In genomic region chr1:63272741-63273338, GRCm38 (mm10) we compare ENCODE assay signal across 7 mouse cellular contexts. TPM values are rescaled to one million over a fixed set of nuclear protein-coding genes. Genes with fewer than 3 reads are reported as not detected.
A peak's percentile ranks its signal among the peaks of the same experiment; 100 is the strongest.
DNase-seq lines count a peak whose midpoint lies in the region; ATAC-seq lines count a peak whose summit lies in the region.

TSS of gene Zdbf2 (plus strand) at chr1:63273265.

- no peaks in the 10 kb centered on the region for H3K9me3 ChIP-seq in forebrain, embryonic 14.5 days (replicated peaks; ENCODE audit: control insufficient read depth, low read length)
- H3K9me3 ChIP-seq in neural tube, embryonic 12.5 days = no peaks in the 10 kb centered on the region

- H3K4me3 ChIP-seq in forebrain, embryonic 14.5 days (ENCODE audit: low read depth, low read length) = peak within 1 kb of the TSS; percentile 56
- peak within 1 kb of the TSS; percentile 61 for H3K4me3 ChIP-seq in neural tube, embryonic 12.5 days

- intact Hi-C loops in left cerebral cortex, postnatal 14 days (cut with DNase I) = loop anchor here (10.0 kb wide), 1 partner anchor 172 kb away; the partner anchor contains the start of gene Adam23

- DNase-seq in left cerebral cortex, adult 18-20 months (ENCODE audit: low spot score in 2 of 2) = no peak
- no peak for DNase-seq in left cerebral cortex, adult 11 months (ENCODE audit: low spot score)
- peak; percentile 80 for DNase-seq in forebrain, embryonic 14.5 days (ENCODE audit: low spot score)
- no peak for DNase-seq in left cerebral cortex, postnatal 14 days (ENCODE audit: low spot score in 2 of 2)
- DNase-seq in right cerebral cortex, postnatal 4 days = no peak

- H3K4me1 ChIP-seq in forebrain, embryonic 14.5 days (ENCODE audit: control insufficient read depth, insufficient read depth, low read length) = peaks cover 3% of the 10 kb centered on the region; the same call in 1 of the 2 replicates
- H3K4me1 ChIP-seq in neural tube, embryonic 12.5 days = peaks cover 7% of the 10 kb centered on the region; the same call in 1 of the 2 replicates

- ATAC-seq in common myeloid progenitor, adult 5-6 weeks (replicated peaks; ENCODE audit: low read depth, poor library complexity, severe bottlenecking) = peak; percentile 25; the same call in 1 of the 2 replicates
- peak; percentile 95 for ATAC-seq in forebrain, embryonic 14.5 days
- peak; percentile 84 for ATAC-seq in neural tube, embryonic 12.5 days (ENCODE audit: low FRiP score, low read depth)

- peaks cover 46% of the 10 kb centered on the region for H3K27me3 ChIP-seq in forebrain, embryonic 14.5 days (replicated peaks; ENCODE audit: control insufficient read depth, insufficient read depth, low read length)
- peaks cover 55% of the 10 kb centered on the region for H3K27me3 ChIP-seq in neural tube, embryonic 12.5 days (replicated peaks)

- H3K9ac ChIP-seq in forebrain, embryonic 14.5 days (ENCODE audit: low read length) = peak within 1 kb of the TSS; percentile 79
- H3K9ac ChIP-seq in neural tube, embryonic 12.5 days = peak within 1 kb of the TSS; percentile 77

- peak within 1 kb of the TSS; percentile 72 for H3K27ac ChIP-seq in forebrain, embryonic 14.5 days (ENCODE audit: low read depth, low read length)
- no peak within 1 kb of the TSS for H3K27ac ChIP-seq in neural tube, embryonic 12.5 days

- H3K4me2 ChIP-seq in forebrain, embryonic 14.5 days (ENCODE audit: low read length) = peak within 1 kb of the TSS; percentile 51
- peak within 1 kb of the TSS; percentile 62 for H3K4me2 ChIP-seq in neural tube, embryonic 12.5 days (replicated peaks)

- H3K36me3 ChIP-seq in forebrain, embryonic 14.5 days (ENCODE audit: control insufficient read depth, insufficient read depth, low read length) = no peaks in the 10 kb centered on the region
- H3K36me3 ChIP-seq in neural tube, embryonic 12.5 days = no peaks in the 10 kb centered on the region

- under 1% methylated on average over 33 of the region's 49 CpGs for WGBS in forebrain, embryonic 14.5 days
- under 1% methylated on average over 48 of the region's 49 CpGs for WGBS in neural tube, embryonic 12.5 days

RNA-seq across cellular contexts. Expression of gene Zdbf2, which starts in this region (rescaled TPM):
- 10 to 100 TPM; 12.9 to 23.3 TPM for total RNA-seq in left cerebral cortex, adult 18-20 months (2021)
- not detected in 2 replicates for total RNA-seq in common myeloid progenitor, adult 5-6 weeks (2017)
- 23.6 and 27.8 TPM in 2 replicates for polyA plus RNA-seq in forebrain, embryonic 14.5 days (2014; fragmentation: Nextera tagmentation; extraction: Ambion mirVana)
- total RNA-seq in left cerebral cortex, postnatal 14 days (2021) = 10 to 100 TPM; 17.3 to 24.2 TPM
- 14.7 and 19.7 TPM in 2 replicates for polyA plus RNA-seq in neural tube, embryonic 12.5 days (2016; fragmentation: Nextera tagmentation; extraction: Ambion mirVana)

Comparison
In these comparisons a context has a peak if more than half of its experiments do, and no peak if none do; other contexts are left out.
1. RNA of gene Zdbf2 (total RNA-seq): 17.3 to 24.2 TPM in left cerebral cortex, postnatal 14 days and 12.9 to 23.3 TPM in left cerebral cortex, adult 18-20 months; not detected in common myeloid progenitor, adult 5-6 weeks; every median in the first group is over 10 times any median in the second.
2. Peak in ATAC-seq in common myeloid progenitor, adult 5-6 weeks; RNA of the gene not detected or under 1 TPM.
3. ATAC-seq: peak in every context shown above with its lines; median percentile 95 in forebrain, embryonic 14.5 days; 84 in neural tube, embryonic 12.5 days; 25 in common myeloid progenitor, adult 5-6 weeks.